Mouse (Mus musculus): ENCODE data around the gene Ap4m1.

Ap4m1 gene

GRCm38 (mm10) chr5:138228026-138228425, 56.2 kb downstream of the Ap4m1 start:
- CTCF ChIA-PET: interaction anchor here (0.6 to 1.4 kb wide), 10 partner anchors 9 to 430 kb away, joined by 3 to 6 read pairs (median 3); partner anchors contain the start of genes BC037034 (in 1 of the 4) and Zfp113 (in 1 of the 4)

GRCm38 (mm10) chr5:138229511-138229910, 57.7 kb downstream of the Ap4m1 start:
- CTCF ChIA-PET: interaction anchor here in 3 of 4 experiments (0.6 to 2.6 kb wide), 6 partner anchors 8 to 326 kb away, joined by 3 to 16 read pairs (median 4); partner anchors contain the start of gene Zfp113 (in 1 of the 3)
- POLR2A ChIA-PET: interaction anchor here in 2 of 4 experiments (0.6 to 2.2 kb wide), 4 partner anchors 9 to 52 kb away, joined by 3 to 7 read pairs (median 4); partner anchors contain the start of gene Lamtor4 (in 2 of the 2)

More at GRCm38 (mm10) chr5:138228026-138228425, 56.2 kb downstream of the Ap4m1 start:
- POLR2A ChIA-PET: interaction anchor here in 1 of 4 experiments (0.8 to 1.2 kb wide), 4 partner anchors 33 to 395 kb away, joined by 3 to 4 read pairs (median 4); partner anchors contain the start of genes A430033K04Rik, Cops6 and Mblac1
